Mouse (Mus musculus) cortical plate, adult 2 months (tissue): ENCODE data around the gene Sptbn4.

Experiments
- CTCF ChIP-seq: fragments of 200-500 bp; IDR thresholded peaks from 2 replicates; pipeline ENCODE4 v1.5.1; 2011; ENCODE audit warnings: mild to moderate bottlenecking, control low read depth, low read length; ENCODE audit not compliant: insufficient read depth; ENCODE audit errors: extremely low read depth
- POLR2A ChIP-seq: fragments of 200-500 bp; IDR thresholded peaks from 2 replicates; pipeline ENCODE4 v1.6.1; 2011; ENCODE audit warnings: mild to moderate bottlenecking, low read length, control low read depth; ENCODE audit not compliant: insufficient read depth; ENCODE audit errors: extremely low read depth

DNA sequence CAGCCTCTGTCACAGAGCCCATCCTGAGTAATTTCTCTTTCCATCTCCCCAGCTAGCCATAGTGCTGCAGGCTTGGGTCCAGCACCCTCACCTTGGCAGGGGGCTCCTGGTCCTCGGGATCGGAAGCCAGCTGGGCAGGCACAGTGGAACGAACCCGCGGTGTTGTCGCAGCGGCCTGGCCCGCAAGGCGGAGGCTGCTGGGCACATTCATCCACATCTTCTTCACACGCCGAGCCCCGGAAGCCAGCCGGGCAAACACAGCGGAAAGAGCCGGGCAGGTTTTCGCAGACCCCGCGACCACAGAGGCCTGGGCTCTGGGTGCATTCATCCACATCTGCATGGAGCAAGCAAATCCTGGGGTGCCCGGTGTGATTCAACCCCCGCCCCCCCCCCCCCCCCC is 122.6 kb downstream of the Sptbn4 start:
- TF ChIP-seq CTCF (no peak), POLR2A (no peak)
